Mouse (Mus musculus): ENCODE measurements around the gene 2810459M11Rik.
"Not testable (repeated sequence)": the region's sequence is repeated elsewhere in the genome, so short reads cannot be mapped to it uniquely, and the experiment has no call there.

Gene 2810459M11Rik

GRCm38 (mm10) chr1:86045848-86046805 lies at the start of gene 2810459M11Rik:
Gene 2810459M11Rik (plus strand): TSS chr1:86045863.
- DNase-seq: peak; percentile 36

- no peak for DNase-seq
Observed at GRCm38 (mm10) chr1:85997221-85997620, 48.4 kb upstream of the 2810459M11Rik start.

- no peak for DNase-seq
Observed at GRCm38 (mm10) chr1:85998012-85998411, 47.7 kb upstream of the 2810459M11Rik start.

GRCm38 (mm10) chr1:85999853-86000570 lies 45.7 kb upstream of the 2810459M11Rik start:
- peak; percentile 8 for DNase-seq

- DNase-seq: no peak
Observed at GRCm38 (mm10) chr1:86005540-86005939, 40.1 kb upstream of the 2810459M11Rik start.

- DNase-seq: no peak
Observed at GRCm38 (mm10) chr1:86006040-86006439, 39.6 kb upstream of the 2810459M11Rik start.

GRCm38 (mm10) chr1:86007778-86008177 lies 37.9 kb upstream of the 2810459M11Rik start:
- DNase-seq: peak; percentile 89

GRCm38 (mm10) chr1:86015758-86016157 lies 29.9 kb upstream of the 2810459M11Rik start:
- DNase-seq: not testable (repeated sequence)

- DNase-seq: no peak
Observed at GRCm38 (mm10) chr1:86016516-86016915, 29.1 kb upstream of the 2810459M11Rik start, which contains the start of gene Spata3. Gene Spata3 (plus strand): TSS chr1:86016816.

- peak; percentile 27 for DNase-seq
Observed at GRCm38 (mm10) chr1:86018235-86019055, 27.2 kb upstream of the 2810459M11Rik start.

GRCm38 (mm10) chr1:86021365-86021989 lies 24.2 kb upstream of the 2810459M11Rik start:
- no peak for DNase-seq

- no peak for DNase-seq
Observed at GRCm38 (mm10) chr1:86032273-86032987, 13.2 kb upstream of the 2810459M11Rik start.

- DNase-seq: no peak
Observed at GRCm38 (mm10) chr1:86038191-86038951, 7.3 kb upstream of the 2810459M11Rik start.

- DNase-seq: no peak
Observed at GRCm38 (mm10) chr1:86040131-86040530, 5.5 kb upstream of the 2810459M11Rik start.

- no peak for DNase-seq
Observed at GRCm38 (mm10) chr1:86040817-86041216, 4.8 kb upstream of the 2810459M11Rik start.

- no peak for DNase-seq
Observed at GRCm38 (mm10) chr1:86045056-86045455, 607 bp upstream of the 2810459M11Rik start.

- no peak for DNase-seq
Observed at GRCm38 (mm10) chr1:86046833-86047563, 1.3 kb downstream of the 2810459M11Rik start.

- DNase-seq: no peak
Observed at GRCm38 (mm10) chr1:86048231-86048630, 2.6 kb downstream of the 2810459M11Rik start.

GRCm38 (mm10) chr1:86048744-86049143 lies 3.1 kb downstream of the 2810459M11Rik start:
- DNase-seq: no peak
